Comparison of ENCODE assay signal across 8 mouse cellular contexts in genomic region chr10:12911451-12911850, GRCm38 (mm10). TPM values are rescaled to one million over a fixed set of nuclear protein-coding genes. Genes with fewer than 3 reads are reported as not detected.
A peak's percentile ranks its signal among the peaks of the same experiment; 100 is the strongest.
DNase-seq lines count a peak whose midpoint lies in the region; ATAC-seq and TF ChIP-seq lines count a peak whose summit lies in the region.

No protein-coding gene starts in this region.

- no peak overlapping the region for H3K9ac ChIP-seq in forebrain, postnatal 0 days
- H3K9ac ChIP-seq in forebrain, embryonic 12.5 days, result no peak overlapping the region
- H3K9ac ChIP-seq in kidney, embryonic 16.5 days (replicated peaks; ENCODE audit: low read length), result no peak overlapping the region
- no peak overlapping the region for H3K9ac ChIP-seq in liver, postnatal 0 days (replicated peaks)

- H3K4me2 ChIP-seq in forebrain, postnatal 0 days (ENCODE audit: low read depth), result peak overlapping the region; percentile 15; the same call in 1 of the 2 replicates
- H3K4me2 ChIP-seq in forebrain, embryonic 12.5 days, result no peak overlapping the region
- peak overlapping the region; percentile 27; the same call in 1 of the 2 replicates for H3K4me2 ChIP-seq in kidney, embryonic 16.5 days (replicated peaks; ENCODE audit: low read depth, low read length)
- no peak overlapping the region for H3K4me2 ChIP-seq in liver, postnatal 0 days (ENCODE audit: low read depth, low read length)

- H3K4me3 ChIP-seq in forebrain, postnatal 0 days (ENCODE audit: low read depth, low read length), result no peak overlapping the region
- no peak overlapping the region for H3K4me3 ChIP-seq in forebrain, embryonic 12.5 days (replicated peaks)
- H3K4me3 ChIP-seq in kidney, embryonic 16.5 days (ENCODE audit: low read length), result no peak overlapping the region
- H3K4me3 ChIP-seq in limb, embryonic 10.5 days, result no peak overlapping the region
- H3K4me3 ChIP-seq in liver, postnatal 0 days (ENCODE audit: low read depth, low read length), result no peak overlapping the region

- TF ChIP-seq CTCF in forebrain, postnatal 0 days (IDR thresholded peaks at IDR 0.05; ENCODE audit: low read depth), result no peak
- TF ChIP-seq CTCF in liver, postnatal 0 days (IDR thresholded peaks at IDR 0.05; ENCODE audit: low read depth), result no peak

- no peaks in the 10 kb centered on the region for H3K36me3 ChIP-seq in forebrain, postnatal 0 days (ENCODE audit: insufficient read depth)
- H3K36me3 ChIP-seq in forebrain, embryonic 12.5 days (replicated peaks), result no peaks in the 10 kb centered on the region
- H3K36me3 ChIP-seq in kidney, embryonic 16.5 days (ENCODE audit: insufficient read depth, low read length), result no peaks in the 10 kb centered on the region
- no peaks in the 10 kb centered on the region for H3K36me3 ChIP-seq in limb, embryonic 10.5 days
- H3K36me3 ChIP-seq in liver, postnatal 0 days (replicated peaks; ENCODE audit: insufficient read depth, low read length), result 0 out of 2 replicates have a peak, but pooled peaks cover 3% of the 10 kb centered on the region

- no peak for ATAC-seq in forebrain, postnatal 0 days
- no peak for ATAC-seq in forebrain, embryonic 12.5 days (ENCODE audit: low FRiP score)
- ATAC-seq in kidney, embryonic 16.5 days (ENCODE audit: low FRiP score, low TSS enrichment), result no peak
- no peak for ATAC-seq in liver, postnatal 0 days

- DNase-seq in forebrain, postnatal 0 days, result no peak
- no peak for DNase-seq in kidney, adult 8-10 months
- DNase-seq in R1 (ENCODE audit: low read depth, low spot score), result peak; percentile 60
- DNase-seq in limb, embryonic 10.5 days (ENCODE audit: low spot score), result no peak
- no peak for DNase-seq in liver, postnatal 0 days
- DNase-seq in adrenal gland, adult (ENCODE audit: inconsistent age in 2 of 2, low spot score in 1 of 2), result no peak

- TF ChIP-seq EP300 in liver, postnatal 0 days (IDR thresholded peaks at IDR 0.05; ENCODE audit: low read depth), result no peak

- H3K4me1 ChIP-seq in forebrain, postnatal 0 days (ENCODE audit: insufficient read depth), result no peaks in the 10 kb centered on the region
- H3K4me1 ChIP-seq in forebrain, embryonic 12.5 days, result no peaks in the 10 kb centered on the region
- peaks cover 14% of the 10 kb centered on the region for H3K4me1 ChIP-seq in kidney, embryonic 16.5 days (ENCODE audit: insufficient read depth, low read length)
- peaks cover 17% of the 10 kb centered on the region for H3K4me1 ChIP-seq in limb, embryonic 10.5 days
- H3K4me1 ChIP-seq in liver, postnatal 0 days (ENCODE audit: insufficient read depth), result no peaks in the 10 kb centered on the region

- 0 out of 2 replicates have a peak overlapping the region, but pooled peaks have one; percentile 15 for H3K27ac ChIP-seq in forebrain, postnatal 0 days (ENCODE audit: low read depth, low read length)
- no peak overlapping the region for H3K27ac ChIP-seq in forebrain, embryonic 12.5 days
- H3K27ac ChIP-seq in kidney, embryonic 16.5 days (ENCODE audit: low read length), result no peak overlapping the region
- peak overlapping the region; percentile 39; the same call in 1 of the 2 replicates for H3K27ac ChIP-seq in limb, embryonic 10.5 days
- H3K27ac ChIP-seq in liver, postnatal 0 days (ENCODE audit: low read depth), result no peak overlapping the region

- 76% methylated on average over 13 of the region's 13 CpGs for WGBS in forebrain, postnatal 0 days
- WGBS in forebrain, embryonic 12.5 days, result 89% methylated on average over 13 of the region's 13 CpGs
- 89% methylated on average over 13 of the region's 13 CpGs for WGBS in kidney, embryonic 16.5 days
- WGBS in limb, embryonic 10.5 days, result 90% methylated on average over 13 of the region's 13 CpGs
- WGBS in liver, postnatal 0 days (ENCODE audit: insufficient replicate concordance), result 79% methylated on average over 13 of the region's 13 CpGs

- H3K9me3 ChIP-seq in forebrain, postnatal 0 days (ENCODE audit: low read length), result no peaks in the 10 kb centered on the region
- H3K9me3 ChIP-seq in forebrain, embryonic 12.5 days, result no peaks in the 10 kb centered on the region
- H3K9me3 ChIP-seq in kidney, embryonic 16.5 days (ENCODE audit: low read length), result no peaks in the 10 kb centered on the region
- no peaks in the 10 kb centered on the region for H3K9me3 ChIP-seq in limb, embryonic 10.5 days (replicated peaks)
- H3K9me3 ChIP-seq in liver, postnatal 0 days (ENCODE audit: low read length), result no peaks in the 10 kb centered on the region

- no peaks in the 10 kb centered on the region for H3K27me3 ChIP-seq in forebrain, postnatal 0 days (ENCODE audit: insufficient read depth, low read length)
- H3K27me3 ChIP-seq in forebrain, embryonic 12.5 days, result no peaks in the 10 kb centered on the region
- no peaks in the 10 kb centered on the region for H3K27me3 ChIP-seq in kidney, embryonic 16.5 days (ENCODE audit: insufficient read depth, low read length)
- no peaks in the 10 kb centered on the region for H3K27me3 ChIP-seq in limb, embryonic 10.5 days (ENCODE audit: low read depth, poor library complexity, severe bottlenecking)
- no peaks in the 10 kb centered on the region for H3K27me3 ChIP-seq in liver, postnatal 0 days (ENCODE audit: insufficient read depth, low read length)

RNA-seq across cellular contexts. Expression of gene Utrn, which starts 42.3 kb away (rescaled TPM):
- total RNA-seq in forebrain, postnatal 0 days (2014; rRNA removed), result 23.9 and 26.8 TPM in 2 replicates
- polyA plus RNA-seq in forebrain, postnatal 0 days (2015; fragmentation: Nextera tagmentation; extraction: Ambion mirVana), result 7.9 and 14.2 TPM in 2 replicates
- 30.2 and 34.3 TPM in 2 replicates for polyA plus RNA-seq in forebrain, embryonic 12.5 days (2016; fragmentation: Nextera tagmentation; extraction: Ambion mirVana)
- polyA plus RNA-seq in kidney, embryonic 16.5 days (2015; fragmentation: Nextera tagmentation; extraction: Ambion mirVana), result 76.0 and 88.1 TPM in 2 replicates
- 40.2 and 49.0 TPM in 2 replicates for polyA plus RNA-seq in limb, embryonic 10.5 days (2016; fragmentation: Nextera tagmentation; extraction: Ambion mirVana)
- 8.0 and 9.7 TPM in 2 replicates for polyA plus RNA-seq in liver, postnatal 0 days (2015; fragmentation: Nextera tagmentation; extraction: Ambion mirVana)

RNA-seq across cellular contexts. Expression of gene Stx11, which starts 52.6 kb away (rescaled TPM):
- 1.1 and 1.9 TPM in 2 replicates for total RNA-seq in forebrain, postnatal 0 days (2014; rRNA removed)
- 0.82 and 1.6 TPM in 2 replicates for polyA plus RNA-seq in forebrain, postnatal 0 days (2015; fragmentation: Nextera tagmentation; extraction: Ambion mirVana)
- 1.5 and 2.0 TPM in 2 replicates for polyA plus RNA-seq in forebrain, embryonic 12.5 days (2016; fragmentation: Nextera tagmentation; extraction: Ambion mirVana)
- 2.3 and 2.4 TPM in 2 replicates for polyA plus RNA-seq in kidney, embryonic 16.5 days (2015; fragmentation: Nextera tagmentation; extraction: Ambion mirVana)
- 0.92 and 1.2 TPM in 2 replicates for polyA plus RNA-seq in limb, embryonic 10.5 days (2016; fragmentation: Nextera tagmentation; extraction: Ambion mirVana)
- 10.3 and 11.9 TPM in 2 replicates for polyA plus RNA-seq in liver, postnatal 0 days (2015; fragmentation: Nextera tagmentation; extraction: Ambion mirVana)

Comparison
In these comparisons a context has a peak if more than half of its experiments do, and no peak if none do; other contexts are left out.
1. H3K27ac ChIP-seq: peak in forebrain, postnatal 0 days (single experiment) and limb, embryonic 10.5 days (single experiment); none in forebrain, embryonic 12.5 days (single experiment), kidney, embryonic 16.5 days (single experiment) and liver, postnatal 0 days (single experiment).
2. H3K4me2 ChIP-seq: peak in forebrain, postnatal 0 days (single experiment) and kidney, embryonic 16.5 days (single experiment); none in forebrain, embryonic 12.5 days (single experiment) and liver, postnatal 0 days (single experiment).